Mouse (Mus musculus) liver (tissue): ENCODE measurements at regions not wholly inside any gene's neighbourhood (a gene's known extent, or its start where the extent isn't known, plus 50 kb on each side); places are given as distances from the start of the nearest gene placed in this dataset.

Source experiments
- DNase-seq: peaks from one replicate; pipeline ENCODE4 v3.0.0-alpha.2; 2020; ENCODE audit warnings: mixed read lengths

DNA sequence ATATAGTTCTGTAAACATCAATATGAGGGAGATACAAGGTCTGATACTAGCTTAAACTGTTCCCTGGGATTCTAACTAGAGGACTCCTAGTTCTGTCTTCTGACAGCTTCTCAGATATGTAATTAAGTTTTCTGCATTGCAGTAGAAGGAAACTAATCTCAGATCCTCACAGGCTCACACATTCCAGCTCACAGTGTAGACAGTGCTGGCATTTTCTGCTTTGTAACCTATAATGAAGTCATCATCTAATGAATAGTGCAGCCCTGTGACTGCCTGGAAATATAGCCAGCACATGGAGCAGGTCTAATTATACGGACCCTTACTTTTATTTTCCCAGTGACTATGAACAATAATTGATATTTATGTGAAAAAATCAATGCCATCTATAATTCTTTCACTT lies 331.2 kb upstream of the Celf2 start:
- DNase-seq: no peak

DNA sequence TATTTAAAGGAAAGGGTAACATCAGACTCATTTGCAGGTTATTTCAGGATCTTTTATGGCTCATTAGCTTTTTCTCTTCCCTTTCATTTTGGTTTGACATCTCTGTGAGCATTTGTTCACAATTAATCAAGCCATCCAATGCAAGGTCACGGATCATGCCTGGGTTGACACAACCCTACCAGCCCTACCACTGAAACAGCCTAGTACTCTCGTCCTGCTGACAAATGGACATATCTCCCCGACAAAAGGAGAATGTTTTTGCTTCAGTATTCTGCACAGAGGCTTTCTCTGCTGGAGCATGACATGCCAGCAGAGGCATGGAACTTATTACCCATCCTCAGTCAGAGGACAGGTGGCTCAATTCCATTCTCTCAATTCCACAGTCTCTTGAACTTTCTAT lies 328.5 kb upstream of the Celf2 start:
- DNase-seq: no peak

DNA sequence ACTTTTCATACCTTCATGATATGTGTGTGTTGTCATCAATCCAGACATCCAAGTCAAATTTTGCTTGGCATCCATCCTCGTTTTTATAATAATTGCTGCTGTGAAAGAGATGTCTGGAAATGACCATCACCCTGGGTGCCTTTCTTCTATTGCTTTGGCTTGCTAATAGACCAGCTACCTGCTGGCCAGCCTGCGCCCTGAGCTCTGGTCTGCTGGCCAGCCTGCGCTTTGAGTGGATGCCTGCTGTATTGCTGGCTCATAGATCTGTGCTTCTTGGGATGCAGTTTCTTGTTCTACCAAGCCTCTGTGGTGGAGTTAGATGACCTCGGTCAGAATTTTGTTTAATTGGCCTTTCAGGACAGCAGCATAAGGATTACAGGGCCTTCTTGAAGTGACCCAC lies 321.9 kb upstream of the Celf2 start:
- no peak for DNase-seq

DNA sequence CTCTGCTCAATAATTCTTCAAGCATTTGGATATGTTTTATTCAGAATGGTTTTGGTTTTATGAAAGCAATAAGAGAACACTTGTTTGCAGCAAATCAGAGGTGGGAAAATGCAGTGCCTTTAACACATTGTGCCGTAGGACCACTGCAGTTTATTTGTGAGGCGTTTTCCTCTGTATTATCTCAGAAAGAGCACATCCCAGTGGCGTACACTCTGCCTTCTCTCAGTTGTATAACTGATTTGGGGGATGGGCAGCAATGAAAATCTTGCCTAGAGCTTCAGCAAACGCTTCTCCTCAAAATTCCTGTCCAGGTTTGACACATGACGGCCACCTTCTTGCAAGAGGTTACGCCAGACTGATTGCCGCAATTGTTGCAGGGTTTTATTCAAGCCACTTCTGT lies 316.9 kb upstream of the Celf2 start:
- DNase-seq: no peak

DNA sequence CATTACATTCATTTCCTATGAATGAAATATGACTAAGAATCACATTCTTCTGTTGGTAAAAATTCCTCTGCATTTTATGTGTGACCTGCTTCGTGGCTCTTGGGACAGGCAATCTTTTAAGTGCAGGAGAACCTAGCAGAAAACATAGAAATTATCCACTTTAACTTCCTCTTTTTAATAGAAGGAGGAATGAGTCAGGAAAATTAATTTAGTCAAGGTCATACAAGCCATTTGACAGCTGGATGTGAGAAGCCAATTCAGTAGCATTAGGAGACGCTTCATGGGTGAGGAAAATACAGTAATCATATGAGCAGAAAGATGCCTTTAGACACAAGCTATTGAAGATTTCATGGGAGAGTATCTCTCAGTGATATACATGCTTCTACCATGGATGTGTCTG lies 287.1 kb upstream of the Celf2 start:
- no peak for DNase-seq

DNA sequence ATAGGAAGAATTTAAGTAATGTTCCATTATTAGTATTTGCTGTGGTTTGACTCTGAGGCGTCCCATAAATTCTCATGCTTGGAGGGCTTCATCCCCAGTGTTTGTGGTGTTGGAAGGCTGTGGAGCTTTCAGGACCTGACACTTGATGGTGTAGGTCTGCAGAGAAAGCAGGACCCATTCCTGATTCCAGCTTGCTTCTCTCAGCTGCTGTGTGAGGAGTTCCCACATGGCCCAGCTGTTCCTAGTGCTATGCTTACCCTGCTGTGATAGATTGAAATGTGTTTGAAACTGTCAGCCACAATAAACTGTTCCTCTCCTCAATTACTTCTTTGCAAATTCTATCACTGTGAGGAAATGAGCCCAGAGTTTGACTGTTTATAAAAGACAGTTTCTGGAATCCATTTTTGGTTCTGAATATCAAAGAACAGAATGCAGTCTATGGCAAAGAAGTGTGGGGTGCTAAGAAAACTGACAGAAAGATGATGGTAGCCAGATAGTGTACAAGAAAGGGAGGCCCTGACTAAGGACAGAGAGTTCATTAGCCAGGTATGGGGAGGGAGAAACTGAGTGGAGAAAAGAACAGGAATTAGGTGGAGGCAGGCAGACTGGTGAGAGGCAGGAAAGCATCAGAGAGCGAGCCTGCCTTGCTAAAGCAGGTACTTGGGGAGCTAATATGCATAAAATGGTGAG lies 283.2 kb upstream of the Celf2 start:
- DNase-seq: no peak

DNA sequence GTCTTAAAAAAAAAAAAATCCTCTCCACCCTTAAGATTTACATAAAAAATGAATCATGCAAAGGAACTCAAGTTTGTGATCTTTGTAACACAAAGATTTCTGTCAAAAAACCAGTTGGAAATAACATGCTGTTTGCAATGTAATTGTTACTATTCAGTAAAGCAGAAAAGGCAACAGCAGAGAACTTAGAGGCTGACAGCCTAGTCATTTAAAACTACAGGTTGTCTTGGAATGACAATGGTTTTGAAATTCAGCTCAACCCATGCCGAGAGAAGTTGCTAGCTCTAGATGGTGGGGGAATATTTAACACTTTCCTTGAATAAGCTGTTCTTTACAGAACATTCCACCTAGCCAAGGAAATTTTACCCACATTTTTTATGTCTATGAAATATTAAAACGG lies 269.2 kb upstream of the Celf2 start:
- no peak for DNase-seq

DNA sequence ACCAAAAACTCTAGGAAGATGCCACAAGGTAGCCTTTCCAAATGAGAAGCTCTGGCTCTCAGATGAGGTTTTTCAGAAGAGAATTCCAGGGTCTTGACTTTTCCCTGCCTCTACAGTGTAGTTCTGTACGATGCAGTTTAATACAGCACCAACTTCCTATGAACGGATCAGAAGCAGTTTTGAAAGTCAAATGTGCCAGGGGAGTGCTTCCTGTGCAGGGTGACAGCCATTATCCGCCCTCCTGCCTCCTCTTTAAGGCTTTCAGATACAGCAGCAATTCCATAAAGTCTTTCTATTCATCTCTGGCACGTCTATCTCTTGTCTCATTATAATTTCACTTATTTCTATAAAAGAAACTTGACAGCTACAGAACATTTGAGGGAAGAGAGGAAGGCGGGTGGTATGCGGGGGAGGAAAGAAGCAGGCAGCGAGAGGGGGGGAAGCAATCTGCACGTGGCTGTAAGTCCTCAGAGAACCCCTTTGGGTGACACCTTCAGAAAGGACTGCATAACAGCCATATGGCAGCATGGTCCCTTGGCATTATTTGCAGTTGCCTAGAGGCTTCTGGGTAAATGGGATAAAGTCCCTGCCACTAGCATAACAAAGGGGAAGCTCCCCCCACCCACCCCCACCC lies 224.9 kb upstream of the Celf2 start:
- DNase-seq: no peak

DNA sequence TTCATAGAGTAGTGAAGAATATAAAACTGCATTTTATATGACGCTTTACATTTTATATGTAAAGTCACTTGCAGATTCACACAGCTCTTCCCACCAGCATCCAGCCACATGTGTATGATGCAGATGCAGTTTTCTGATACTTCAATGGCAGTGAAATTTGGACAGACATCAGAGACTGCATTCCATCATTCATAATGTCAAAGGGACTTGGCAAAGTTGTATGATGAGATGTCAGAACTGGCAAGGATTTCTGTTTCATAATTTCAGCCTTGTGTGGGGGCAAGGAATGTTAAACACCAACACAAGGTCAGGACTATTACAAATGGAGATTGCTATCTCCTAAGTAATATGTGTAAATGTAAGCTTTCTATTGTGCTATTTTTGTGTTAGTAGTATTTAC lies 221.6 kb upstream of the Celf2 start:
- DNase-seq: no peak

DNA sequence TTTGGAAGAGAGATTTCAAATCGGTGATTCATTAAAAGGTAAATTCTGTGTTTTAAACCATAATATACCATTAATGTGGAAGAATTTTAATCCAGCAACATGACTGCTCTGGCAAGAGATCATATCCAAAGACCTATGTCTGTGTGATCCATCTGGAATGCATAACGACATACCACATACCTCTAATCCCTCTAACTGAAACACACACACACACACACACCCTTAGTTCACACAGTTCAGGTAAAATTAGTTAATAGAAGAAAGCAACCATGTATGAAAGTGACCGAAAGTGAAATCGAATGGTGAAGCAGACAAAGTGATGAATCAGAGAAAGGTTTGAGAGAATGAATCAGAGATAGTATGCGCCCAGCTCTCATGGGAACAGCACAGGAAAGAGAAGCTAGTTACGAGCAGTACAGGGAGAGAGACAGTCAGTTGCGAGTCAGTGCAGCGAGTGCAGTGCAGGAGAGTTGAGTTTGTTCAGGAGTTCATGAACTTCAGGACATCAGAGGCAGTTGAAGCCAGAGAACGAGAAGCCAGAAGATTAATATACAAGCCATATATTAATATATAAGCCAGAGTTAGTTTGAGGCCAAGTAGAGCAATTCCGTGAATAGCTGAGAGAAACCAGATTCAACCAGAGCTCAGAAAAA lies 213.0 kb upstream of the Celf2 start:
- no peak for DNase-seq

DNA sequence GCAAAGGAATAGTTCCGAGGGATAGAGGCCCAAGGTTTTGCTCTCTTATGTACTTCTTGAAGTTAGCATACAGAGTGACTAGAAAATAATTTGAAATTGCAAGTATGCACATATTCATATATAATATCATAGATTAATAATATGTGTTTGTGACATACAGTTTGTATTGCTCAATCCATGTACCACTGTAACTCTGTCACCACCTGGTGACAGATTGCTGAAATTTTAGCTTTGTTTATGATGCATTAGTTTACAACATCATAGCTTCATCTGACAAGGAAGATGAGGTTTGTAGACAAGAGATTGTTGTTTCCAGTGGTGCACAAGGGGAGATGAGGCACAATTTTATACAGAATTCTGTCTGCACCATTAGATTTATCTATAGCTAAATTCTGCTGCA lies 201.7 kb upstream of the Celf2 start:
- no peak for DNase-seq

DNA sequence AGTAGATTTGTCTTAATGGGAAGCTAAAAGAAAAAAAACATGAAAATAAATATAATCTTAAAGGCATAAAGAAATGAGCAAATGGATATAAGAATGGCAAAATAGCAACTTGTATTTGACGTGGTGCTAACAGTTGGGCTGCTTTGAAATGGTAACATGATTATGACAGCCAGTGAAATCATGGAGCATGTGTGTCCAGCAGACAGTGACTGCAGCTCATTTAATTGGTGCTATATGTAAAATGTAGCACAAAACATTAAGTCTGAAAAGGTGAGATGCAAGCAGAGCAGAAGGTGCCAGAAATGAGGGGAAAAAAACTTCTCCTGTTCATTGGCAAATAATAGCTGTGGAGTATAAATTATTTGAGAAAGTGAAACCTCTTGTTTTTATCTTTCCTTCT lies 201.1 kb upstream of the Celf2 start:
- DNase-seq: no peak

DNA sequence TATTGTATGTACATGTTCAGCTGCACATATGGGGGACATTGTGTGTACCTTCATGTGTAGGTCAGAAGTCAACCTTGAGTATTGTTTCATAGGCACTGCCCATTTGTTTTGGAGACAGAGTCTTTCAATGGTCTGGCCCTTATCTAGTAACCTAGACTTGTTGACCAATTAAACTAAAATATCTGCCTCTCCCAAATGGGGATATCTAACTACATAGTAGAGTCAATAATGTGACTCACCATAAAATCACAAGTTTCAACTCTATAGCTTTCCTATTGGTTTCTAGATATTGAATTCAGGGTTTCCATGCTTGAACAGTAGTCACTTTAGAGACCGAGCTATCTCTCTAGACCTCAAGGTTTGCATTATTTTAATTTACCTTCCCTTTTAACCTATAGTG lies 174.0 kb upstream of the Celf2 start:
- DNase-seq: no peak

DNA sequence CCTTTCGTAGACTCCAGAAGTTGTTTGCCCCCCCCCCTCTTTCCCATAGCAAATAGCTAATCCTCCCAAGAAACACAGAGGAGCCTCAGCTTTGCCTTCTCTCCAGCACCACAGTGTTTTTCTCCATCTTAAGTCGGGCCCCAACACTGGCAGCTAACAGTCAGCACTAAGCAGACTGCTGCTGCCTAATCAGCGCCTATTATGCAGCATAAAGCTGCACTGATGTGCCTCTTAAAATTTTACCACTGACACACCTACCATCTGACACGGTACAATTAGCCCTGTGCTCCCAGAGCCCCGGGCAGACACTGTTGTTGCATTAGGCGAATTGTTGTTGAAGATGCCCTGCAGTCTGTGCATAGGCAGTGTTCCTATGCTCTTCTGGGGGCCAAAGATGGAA lies 131.5 kb upstream of the Celf2 start:
- no peak for DNase-seq

DNA sequence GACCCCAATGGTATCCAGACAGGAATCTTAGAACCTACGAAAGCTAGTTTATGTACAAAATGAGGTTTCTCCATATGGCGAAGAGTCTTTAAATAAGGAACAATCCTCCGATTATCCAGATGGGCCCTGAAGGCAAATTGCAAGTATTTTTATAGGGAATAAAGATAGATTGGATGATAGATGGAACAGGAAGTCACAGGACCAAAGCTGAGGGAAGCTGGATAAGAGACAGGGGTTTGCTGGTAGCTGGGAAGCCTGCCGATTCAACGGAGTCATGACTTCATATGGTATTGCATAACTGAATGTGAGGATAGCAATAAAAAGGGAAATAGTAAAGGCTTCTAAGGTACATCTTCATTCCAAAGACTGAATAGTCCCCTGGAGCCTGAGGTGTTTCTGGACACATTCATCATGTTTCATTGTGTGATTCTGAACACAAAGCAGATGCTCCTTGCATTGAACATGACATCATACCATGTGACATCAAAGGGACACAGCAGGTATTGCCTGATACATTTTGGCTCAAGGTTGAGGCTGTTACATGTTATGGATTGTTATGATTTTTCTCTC lies 113.4 kb upstream of the Celf2 start:
- DNase-seq: no peak

DNA sequence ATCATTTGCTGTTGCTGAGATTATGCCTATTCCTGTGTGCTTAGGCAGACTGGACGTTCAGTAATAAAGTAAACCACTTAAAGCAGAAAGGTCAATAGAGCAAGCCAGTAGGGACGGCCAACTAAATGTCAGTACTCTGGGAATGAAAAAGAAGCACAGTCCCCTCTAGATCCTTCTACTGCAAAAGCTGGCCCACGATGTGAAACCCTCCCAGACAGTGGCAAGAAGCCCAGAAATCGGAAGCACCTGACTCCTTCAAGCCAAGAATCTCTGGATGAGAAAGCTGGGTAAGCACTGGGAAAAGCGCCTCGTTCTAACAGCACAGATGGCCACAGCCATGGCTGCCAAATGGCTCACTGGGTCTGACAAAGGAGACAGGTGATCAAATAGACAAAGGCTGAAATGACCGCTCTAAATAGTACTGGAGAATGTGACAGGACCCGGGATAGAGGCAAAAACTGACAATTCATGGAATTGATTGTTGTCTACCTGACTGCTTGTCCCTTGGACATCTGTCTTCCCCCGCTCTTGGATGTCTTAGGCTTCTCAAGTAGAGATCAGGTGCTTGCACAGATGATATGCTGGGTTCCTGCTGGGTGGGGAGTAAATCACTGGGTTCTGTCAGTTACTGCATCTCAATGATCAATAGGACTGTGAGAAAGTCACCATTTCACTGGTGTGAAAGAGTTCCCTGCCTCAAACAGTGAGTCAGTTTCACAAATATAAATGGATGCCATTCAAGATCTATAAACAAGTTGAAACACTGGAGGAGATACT lies 110.7 kb upstream of the Celf2 start:
- DNase-seq: peak; percentile 7

DNA sequence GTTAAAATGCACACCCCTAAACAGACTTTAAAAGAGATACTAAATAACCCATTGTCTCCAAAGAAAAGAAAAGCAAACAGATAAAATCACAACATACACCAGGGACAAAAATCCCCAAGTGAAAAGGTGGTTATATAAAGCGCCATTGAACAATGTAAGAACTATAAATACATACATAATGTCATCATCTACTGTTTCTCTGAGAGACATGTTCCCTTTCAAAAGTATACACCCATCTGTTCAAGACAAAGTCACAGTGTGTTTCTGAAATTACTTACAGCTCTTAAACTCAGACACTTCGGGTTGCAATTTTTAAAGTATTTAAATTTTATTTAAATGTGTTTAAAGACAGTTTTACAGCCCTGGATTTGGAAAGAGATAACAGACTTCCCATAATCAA lies 68.8 kb upstream of the Celf2 start:
- DNase-seq: no peak
